Mouse (Mus musculus) cerebellum, adult 2 months (tissue): ENCODE data around the gene Alg14. TPM values are rescaled to one million over a fixed set of nuclear protein-coding genes. Genes with fewer than 3 reads are reported as not detected.
A peak's percentile ranks its signal among the peaks of the same experiment; 100 is the strongest.

Experiments used
- DNase-seq, 2 experiments: peaks; one replicate each; pipeline ENCODE4 v3.0.0; 2021
- H3K27ac ChIP-seq: fragments of 200-500 bp; 2 replicates; pipeline ENCODE4 v1.5.1; 2012; ENCODE audit warnings: low read length, control low read depth, inconsistent platforms; ENCODE audit not compliant: insufficient read depth
- H3K27me3 ChIP-seq: fragments of 200-500 bp; 2 replicates; pipeline ENCODE4 v1.6.1; 2012; ENCODE audit warnings: inconsistent platforms, mild to moderate bottlenecking, low read length, moderate library complexity; ENCODE audit not compliant: control insufficient read depth, insufficient read depth
- H3K4me1 ChIP-seq: fragments of 200-500 bp; 2 replicates; pipeline ENCODE4 v1.6.1; 2011; ENCODE audit warnings: low read length; ENCODE audit not compliant: control insufficient read depth, insufficient read depth
- H3K4me3 ChIP-seq: fragments of 200-500 bp; replicated peaks from 2 replicates; pipeline ENCODE3; 2011; ENCODE audit warnings: mild to moderate bottlenecking, low read depth, low read length, control low read depth; ENCODE audit not compliant: insufficient read depth
- CTCF ChIP-seq: fragments of 200-500 bp; IDR thresholded peaks from 2 replicates; pipeline ENCODE4 v1.5.1; 2011; ENCODE audit warnings: low read depth, mild to moderate bottlenecking, control low read depth, low read length, moderate library complexity, borderline replicate concordance; ENCODE audit not compliant: insufficient read depth
- POLR2A ChIP-seq: fragments of 200-500 bp; IDR thresholded peaks from 2 replicates; pipeline ENCODE4 v1.6.1; 2011; ENCODE audit warnings: low read length, control low read depth, borderline replicate concordance; ENCODE audit not compliant: insufficient read depth
- WGBS: fragments of 180-500 bp; shearing (Covaris S2); methylation state at CpG from one replicate; pipeline ENCODE4 v1.1.7; 2018; 5-methylcytosine and 5-hydroxymethylcytosine counted together
- polyA plus RNA-seq: library from polyadenylated mRNA; depleted of rRNA; stranded (reverse); fragments of >200 nt; gene quantifications from 2 replicates; pipeline ENCODE4 v1.2.3, GENCODE M21; 2012

The Alg14 gene
- polyA plus RNA-seq, 1 experiment = 27.1 TPM

DNA sequence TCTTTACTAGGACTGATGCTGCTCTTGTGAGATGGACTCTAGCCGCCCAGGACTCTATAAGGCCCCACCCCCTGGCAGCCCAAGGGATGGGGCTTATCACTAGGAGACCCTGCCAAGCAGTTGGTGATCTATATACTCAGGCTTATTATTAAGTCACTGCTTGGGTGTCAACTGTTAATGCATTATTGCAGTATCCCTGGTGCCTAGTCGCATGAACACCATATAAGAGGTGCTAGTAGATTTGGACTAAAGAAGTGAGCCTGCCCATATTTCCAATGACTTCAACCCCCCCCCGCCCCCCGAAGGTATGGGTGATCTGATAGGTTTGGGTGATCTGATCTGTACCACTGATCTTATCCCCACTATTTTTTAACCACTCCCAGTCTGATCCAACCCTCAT, 8.6 kb upstream of the Alg14 start, which contains the start of gene Tmem56:
Gene Tmem56 (minus strand): TSS at position 101 of the 400 bp plus-strand sequence.
- 87% methylated on average over 4 of the region's 4 CpGs for WGBS
- H3K4me3 ChIP-seq = no peak within 1 kb of the TSS
- TF ChIP-seq POLR2A (no peak), CTCF (no peak)
- peaks cover 5% of the 10 kb centered on the region; the same call in 1 of the 2 replicates for H3K4me1 ChIP-seq
- no peak for DNase-seq
- H3K27ac ChIP-seq = no peak within 1 kb of the TSS
- no peaks in the 10 kb centered on the region for H3K27me3 ChIP-seq

DNA sequence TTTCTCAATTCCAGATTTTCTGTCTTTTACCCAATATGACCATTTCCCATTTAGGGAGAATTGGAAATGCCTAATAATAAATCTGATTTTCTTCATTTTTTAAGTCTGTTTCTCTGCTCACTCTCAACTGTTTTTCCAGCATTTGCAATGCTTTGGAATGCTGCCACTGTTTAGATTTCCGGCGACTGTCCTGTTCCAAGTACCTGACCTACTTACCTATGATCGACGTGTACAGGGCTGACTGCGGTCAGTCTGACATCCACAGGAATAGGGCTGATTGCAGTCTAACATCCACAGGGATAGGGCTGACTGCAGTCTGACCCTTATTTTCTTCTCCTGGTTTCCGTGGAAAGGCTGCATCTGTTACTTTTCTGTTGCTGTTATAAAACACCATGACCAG, 6.4 kb upstream of the Alg14 start:
- 12% methylated on average over 6 of the region's 6 CpGs for WGBS
- H3K27ac ChIP-seq = peak overlapping the region; percentile 12; the same call in 1 of the 2 replicates
- no peak overlapping the region for H3K4me3 ChIP-seq
- no peaks in the 10 kb centered on the region for H3K27me3 ChIP-seq
- peak; percentile 58 to 83 for DNase-seq
- no peak for TF ChIP-seq POLR2A
- H3K4me1 ChIP-seq = peaks cover 5% of the 10 kb centered on the region; the same call in 1 of the 2 replicates

DNA sequence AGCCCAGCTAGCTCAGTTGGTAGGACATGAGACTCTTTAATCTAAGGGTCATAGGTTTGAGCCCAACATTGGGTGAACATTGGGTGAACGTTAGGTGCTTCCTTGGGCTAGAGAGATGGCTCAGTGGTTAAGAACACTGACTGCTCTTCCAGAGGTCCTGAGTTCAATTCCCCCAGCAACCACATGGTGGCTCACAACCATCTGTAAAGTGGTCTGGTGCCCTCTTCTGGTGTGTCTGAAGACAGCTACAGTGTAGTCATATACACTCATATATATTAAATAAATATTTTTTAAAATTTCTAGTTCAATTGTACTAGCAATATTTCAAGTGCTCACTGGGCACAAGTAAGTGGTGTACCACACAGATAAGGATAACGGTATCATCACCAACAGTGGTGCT, 4.4 kb upstream of the Alg14 start:
- 98% methylated on average over 2 of the region's 2 CpGs for WGBS
- H3K27ac ChIP-seq = no peak overlapping the region
- peaks cover 5% of the 10 kb centered on the region; the same call in 1 of the 2 replicates for H3K4me1 ChIP-seq
- TF ChIP-seq CTCF (0 out of 2 replicates have a peak, but pooled peaks have one; percentile 9), POLR2A (no peak)
- no peaks in the 10 kb centered on the region for H3K27me3 ChIP-seq
- no peak overlapping the region for H3K4me3 ChIP-seq
- DNase-seq = no peak

DNA sequence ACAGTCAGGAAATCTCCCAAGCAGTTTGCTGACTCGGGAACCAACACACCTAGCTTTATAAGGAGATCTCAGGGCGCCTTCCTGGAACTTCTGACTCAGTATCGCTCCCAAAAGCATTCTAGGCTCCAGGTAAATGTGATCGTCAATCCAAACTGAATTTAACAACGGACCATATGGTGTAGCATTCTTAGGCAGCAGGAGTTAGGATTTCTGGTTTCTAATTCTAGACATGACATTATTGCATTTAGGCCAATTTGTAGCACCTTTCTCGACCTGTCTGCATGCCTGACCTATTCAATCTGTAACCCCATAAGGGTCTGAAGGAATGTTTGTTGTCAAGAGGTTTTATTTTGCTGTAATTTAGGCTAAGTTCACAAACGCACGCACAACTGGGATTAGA, 892 bp upstream of the Alg14 start:
- Histone ChIP-seq H3K4me3 (peak overlapping the region; percentile 90), H3K4me1 (peaks cover under 1% of the 10 kb centered on the region; the same call in 1 of the 2 replicates), H3K27me3 (no peaks in the 10 kb centered on the region), H3K27ac (peak overlapping the region; percentile 64; the same call in 1 of the 2 replicates)
- peak; percentile 33 to 85 for DNase-seq
- TF ChIP-seq POLR2A (no peak), CTCF (no peak)
- WGBS = 11% methylated on average over 8 of the region's 8 CpGs

DNA sequence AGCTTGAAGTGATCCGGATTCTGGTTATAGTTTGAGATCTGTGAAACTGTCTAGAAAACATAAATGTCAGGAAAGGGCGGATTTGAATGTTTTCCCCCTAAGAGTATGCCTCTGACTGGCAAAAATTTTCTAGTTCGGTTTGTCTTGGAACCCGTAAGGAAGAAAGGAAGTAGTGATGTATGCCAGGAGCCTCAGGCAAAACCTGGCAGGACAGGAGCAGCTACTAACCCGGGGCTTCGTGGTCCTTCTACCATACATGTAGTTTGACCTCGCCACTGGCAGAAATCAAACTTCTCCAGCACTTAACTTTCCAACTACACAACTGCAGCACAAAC, 381 bp upstream of the Alg14 start:
- WGBS = under 1% methylated on average over 7 of the region's 7 CpGs
- Histone ChIP-seq H3K27me3 (no peaks in the 10 kb centered on the region), H3K4me1 (no peaks in the 10 kb centered on the region), H3K27ac (peak overlapping the region; percentile 64), H3K4me3 (peak overlapping the region; percentile 90)
- no peak for DNase-seq
- no peak for TF ChIP-seq POLR2A
- no peak for TF ChIP-seq CTCF

DNA sequence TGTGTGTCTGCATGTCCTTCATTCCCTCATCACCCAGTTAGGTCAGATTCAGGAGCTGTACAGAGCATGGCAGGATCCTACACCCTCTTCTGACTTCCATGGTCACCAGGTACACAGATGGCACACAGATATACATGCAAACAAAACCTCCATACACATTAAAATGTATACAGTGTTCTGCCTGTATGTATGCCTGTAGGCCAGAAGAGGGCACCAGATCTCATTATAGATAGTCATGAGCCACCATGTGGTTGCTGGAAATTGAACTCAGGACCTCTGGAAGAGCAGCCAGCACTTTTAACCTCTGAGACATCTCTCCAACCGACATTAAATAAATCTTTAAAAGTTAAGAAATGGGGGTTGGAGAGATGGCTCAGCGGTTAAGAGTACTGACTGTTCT, 2.6 kb downstream of the Alg14 start:
- no peak for DNase-seq
- 75% methylated on average over 2 of the region's 2 CpGs for WGBS
- H3K27me3 ChIP-seq = no peaks in the 10 kb centered on the region
- H3K4me1 ChIP-seq = no peaks in the 10 kb centered on the region
- H3K27ac ChIP-seq = no peak overlapping the region
- H3K4me3 ChIP-seq = no peak overlapping the region
- TF ChIP-seq CTCF (no peak), POLR2A (no peak)

DNA sequence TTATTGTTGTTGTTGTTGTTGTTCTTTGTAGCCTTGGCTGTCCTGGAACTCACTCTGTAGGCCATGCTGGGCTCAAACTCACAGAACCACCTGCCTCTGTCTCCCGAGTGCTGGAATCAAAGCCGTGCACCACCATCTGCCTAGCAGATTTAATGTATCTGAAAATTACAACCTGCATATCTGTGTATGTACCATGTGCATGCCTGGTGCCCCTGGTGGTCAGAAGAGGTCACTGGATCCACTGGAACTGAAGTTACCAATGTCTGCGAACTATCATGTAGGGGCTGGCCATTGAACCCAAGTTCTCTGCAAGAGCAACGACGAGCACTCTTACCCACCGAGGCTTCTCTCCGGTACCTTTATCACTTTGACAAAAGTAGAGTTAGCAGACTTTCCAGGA, 15.1 kb downstream of the Alg14 start:
- no peak for DNase-seq
- 73% methylated on average over 7 of the region's 7 CpGs for WGBS
- H3K4me3 ChIP-seq = no peak overlapping the region
- H3K27ac ChIP-seq = no peak overlapping the region
- H3K27me3 ChIP-seq = no peaks in the 10 kb centered on the region
- TF ChIP-seq POLR2A (no peak), CTCF (peak; percentile 32; the same call in 1 of the 2 replicates)
- no peaks in the 10 kb centered on the region for H3K4me1 ChIP-seq

DNA sequence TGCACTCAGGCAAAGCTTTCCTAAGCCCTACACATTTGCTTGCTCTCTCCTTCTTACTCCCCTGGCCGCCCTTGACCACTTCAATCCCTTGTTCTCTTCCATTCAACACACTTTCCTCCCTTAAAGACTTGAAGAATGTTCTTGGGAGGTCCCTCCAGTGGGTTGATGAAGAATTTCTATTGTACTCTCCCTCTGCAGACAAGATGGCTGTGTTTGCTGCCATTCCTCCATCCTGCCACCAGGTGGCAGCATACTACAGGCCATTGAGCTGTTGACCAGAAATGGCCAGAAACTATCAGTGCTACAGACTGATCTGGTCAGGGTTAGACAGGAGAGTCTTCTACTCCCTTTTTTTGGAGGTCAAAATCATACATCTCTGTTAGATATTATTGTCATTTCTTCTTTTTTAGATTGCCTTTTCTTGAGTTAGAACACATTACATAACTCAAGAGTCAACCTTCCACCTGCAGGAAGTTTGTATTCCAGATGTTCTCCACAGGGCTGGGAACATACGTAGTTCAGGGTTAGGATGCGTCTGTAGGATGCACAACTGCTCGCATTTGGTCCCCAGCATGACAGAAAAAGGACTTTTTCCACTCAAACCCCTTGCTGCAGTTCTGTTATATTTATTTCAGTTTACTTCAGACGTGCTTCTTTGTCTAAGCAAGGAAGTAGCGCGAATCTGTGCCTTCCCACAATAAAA, 16.1 kb downstream of the Alg14 start:
- 78% methylated on average over 7 of the region's 7 CpGs for WGBS

More for the DNA sequence above, 16.1 kb downstream of the Alg14 start:
- no peak for TF ChIP-seq POLR2A
- TF ChIP-seq CTCF = peak; percentile 100
- H3K4me1 ChIP-seq = no peaks in the 10 kb centered on the region
- no peak overlapping the region for H3K4me3 ChIP-seq
- peak; percentile 74 to 78 for DNase-seq
- H3K27me3 ChIP-seq = no peaks in the 10 kb centered on the region
- H3K27ac ChIP-seq = no peak overlapping the region
